Mouse (Mus musculus) liver, embryonic 11.5 days (tissue): ENCODE results near the gene Zdhhc17. TPM values are rescaled to one million over a fixed set of nuclear protein-coding genes. Genes with fewer than 3 reads are reported as not detected.

Experiments used
- ATAC-seq: fragments of 200-750 bp; cut with Nextera tagmentation; replicated peaks from 2 replicates; pipeline ENCODE4 v1.8.0; 2017; ENCODE audit warnings: moderate number of reproducible peaks, mild to moderate bottlenecking, moderate TSS enrichment, moderate library complexity; ENCODE audit not compliant: low FRiP score
- DNase-seq: peaks from one replicate; pipeline ENCODE4 v3.0.0-alpha.2; 2017; ENCODE audit warnings: low spot score
- H3K27ac ChIP-seq: fragments of 300-500 bp; sonication (generic); 2 replicates; pipeline ENCODE4 v1.5.1; 2014; ENCODE audit warnings: mild to moderate bottlenecking, low read depth, low read length, control low read depth
- H3K27me3 ChIP-seq: fragments of 300-500 bp; sonication (generic); replicated peaks from 2 replicates; pipeline ENCODE4 v1.6.1; 2014; ENCODE audit warnings: low read length, mixed read lengths; ENCODE audit not compliant: control insufficient read depth, insufficient read depth
- H3K36me3 ChIP-seq: fragments of 300-500 bp; sonication (generic); 2 replicates; pipeline ENCODE4 v1.6.1; 2014; ENCODE audit warnings: mild to moderate bottlenecking, low read length, moderate library complexity, mixed read lengths; ENCODE audit not compliant: control insufficient read depth, insufficient read depth
- H3K4me1 ChIP-seq: fragments of 300-500 bp; sonication (generic); replicated peaks from 2 replicates; pipeline ENCODE4 v1.6.1; 2014; ENCODE audit warnings: low read length, mixed read lengths; ENCODE audit not compliant: control insufficient read depth, insufficient read depth
- H3K4me2 ChIP-seq: fragments of 300-500 bp; sonication (generic); 2 replicates; pipeline ENCODE4 v1.6.1; 2014; ENCODE audit warnings: mild to moderate bottlenecking, control low read depth, moderate library complexity
- H3K4me3 ChIP-seq: fragments of 300-500 bp; sonication (generic); 2 replicates; pipeline ENCODE4 v1.5.1; 2014; ENCODE audit warnings: low read depth, low read length, control low read depth
- H3K9ac ChIP-seq: fragments of 300-500 bp; sonication (generic); 2 replicates; pipeline ENCODE4 v1.6.1; 2014; ENCODE audit warnings: low read depth, low read length, control low read depth
- H3K9me3 ChIP-seq: fragments of 300-500 bp; sonication (generic); 2 replicates; pipeline ENCODE4 v1.6.1; 2016; ENCODE audit warnings: low read length, inconsistent platforms, mixed read lengths; ENCODE audit not compliant: control insufficient read depth
- WGBS: fragments of 180-500 bp; shearing (Covaris S2); extraction: QIAGEN DNeasy Blood & Tissue Kit; methylation state at CpG from one replicate; pipeline ENCODE4 v1.1.7; 2014; 5-methylcytosine and 5-hydroxymethylcytosine counted together
- polyA plus RNA-seq: library from polyadenylated mRNA; unstranded; fragments of >200 nt; fragmentation: Nextera tagmentation; extraction: Ambion mirVana; gene quantifications from 2 replicates; pipeline ENCODE4 v1.2.1, GENCODE M21; 2014

The Zdhhc17 gene
- polyA plus RNA-seq, 1 experiment from 2014 or later: 14.7 TPM

DNA sequence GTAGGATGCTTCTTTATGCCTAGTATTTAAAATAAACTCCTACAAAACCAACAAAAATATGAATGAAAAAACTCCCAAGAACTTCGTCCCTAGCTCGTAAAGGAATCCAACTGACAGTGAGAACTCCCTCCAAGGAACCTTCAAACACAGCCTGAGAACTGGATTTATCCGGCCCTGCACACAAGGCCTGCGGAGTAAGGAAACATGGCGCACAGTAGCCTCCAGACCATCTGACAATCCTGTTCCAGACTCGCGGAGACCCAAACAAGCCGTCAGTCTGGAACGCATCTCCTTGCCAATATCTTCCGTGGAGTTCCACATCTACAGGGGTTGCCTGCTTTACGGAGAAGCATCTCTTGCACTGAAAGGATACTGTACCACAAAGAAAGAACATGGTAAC lies 68.0 kb downstream of the Zdhhc17 start:
- no peak for ATAC-seq
- Histone ChIP-seq H3K27me3 (no peaks in the 10 kb centered on the region), H3K27ac (no peak overlapping the region), H3K4me1 (no peaks in the 10 kb centered on the region), H3K36me3 (peaks cover 8% of the 10 kb centered on the region; the same call in 1 of the 2 replicates), H3K4me2 (no peak overlapping the region), H3K4me3 (no peak overlapping the region), H3K9ac (no peak overlapping the region), H3K9me3 (no peaks in the 10 kb centered on the region)
- no peak for DNase-seq
- WGBS: 89% methylated on average over 11 of the region's 11 CpGs

DNA sequence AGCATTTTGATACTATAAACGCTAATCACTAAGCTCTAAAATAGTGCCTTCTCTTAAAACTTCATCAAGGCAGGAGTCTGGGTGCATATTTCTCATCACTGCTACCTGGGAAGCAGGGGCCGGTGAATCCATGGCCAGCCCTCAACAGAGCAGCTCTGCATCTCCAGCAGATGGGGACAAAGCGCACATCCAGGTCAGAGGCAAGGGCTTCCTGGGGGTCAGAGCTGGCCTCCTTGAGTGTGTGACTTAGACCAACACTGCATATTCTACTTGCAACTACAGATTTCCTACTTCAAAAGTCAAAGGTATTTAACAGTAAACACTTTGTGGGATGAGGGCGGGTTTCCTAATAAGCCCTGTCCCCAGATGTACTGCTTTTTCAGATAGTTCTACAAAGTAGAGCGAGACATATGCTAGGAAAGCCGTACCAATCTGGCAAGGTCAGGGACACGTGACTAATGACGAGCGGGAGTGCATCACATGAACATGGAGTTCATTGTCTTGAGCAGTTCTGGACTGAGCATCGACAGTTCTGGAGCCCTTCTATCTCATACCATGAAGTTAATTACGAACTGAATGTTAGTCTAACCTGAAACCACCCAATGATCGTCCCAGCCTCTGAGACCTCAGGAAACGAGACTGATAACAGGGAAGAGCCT lies 69.1 kb downstream of the Zdhhc17 start:
- Histone ChIP-seq H3K4me3 (no peak overlapping the region), H3K27ac (no peak overlapping the region), H3K9me3 (no peaks in the 10 kb centered on the region), H3K27me3 (no peaks in the 10 kb centered on the region), H3K9ac (no peak overlapping the region), H3K4me2 (no peak overlapping the region), H3K36me3 (peaks cover 8% of the 10 kb centered on the region; the same call in 1 of the 2 replicates), H3K4me1 (no peaks in the 10 kb centered on the region)
- no peak for ATAC-seq
- 87% methylated on average over 13 of the region's 13 CpGs for WGBS
- no peak for DNase-seq

DNA sequence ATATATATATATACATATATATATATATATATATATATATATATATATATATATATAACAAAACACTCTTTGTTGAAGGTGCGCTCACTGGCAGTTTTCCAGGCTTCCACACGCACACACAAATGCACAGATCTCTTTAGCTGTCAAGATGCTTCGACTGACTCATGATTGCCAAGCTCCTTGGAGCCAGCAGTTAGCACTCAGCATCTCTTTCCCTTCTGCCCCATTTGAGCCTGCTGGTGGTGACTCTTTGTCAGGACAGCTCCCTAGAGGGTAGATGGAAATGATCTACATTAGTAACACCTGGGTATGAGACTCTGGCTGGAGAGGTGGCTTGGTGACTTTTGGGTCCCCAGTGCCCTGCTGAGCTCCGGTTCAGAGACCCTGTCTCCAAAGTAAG lies 70.2 kb downstream of the Zdhhc17 start:
- no peak for ATAC-seq
- Histone ChIP-seq H3K4me1 (no peaks in the 10 kb centered on the region), H3K36me3 (peaks cover 6% of the 10 kb centered on the region; the same call in 1 of the 2 replicates), H3K27me3 (no peaks in the 10 kb centered on the region), H3K9me3 (no peaks in the 10 kb centered on the region), H3K9ac (no peak overlapping the region), H3K4me3 (no peak overlapping the region), H3K4me2 (no peak overlapping the region), H3K27ac (no peak overlapping the region)
- DNase-seq: no peak
- WGBS: 82% methylated on average over 4 of the region's 4 CpGs

DNA sequence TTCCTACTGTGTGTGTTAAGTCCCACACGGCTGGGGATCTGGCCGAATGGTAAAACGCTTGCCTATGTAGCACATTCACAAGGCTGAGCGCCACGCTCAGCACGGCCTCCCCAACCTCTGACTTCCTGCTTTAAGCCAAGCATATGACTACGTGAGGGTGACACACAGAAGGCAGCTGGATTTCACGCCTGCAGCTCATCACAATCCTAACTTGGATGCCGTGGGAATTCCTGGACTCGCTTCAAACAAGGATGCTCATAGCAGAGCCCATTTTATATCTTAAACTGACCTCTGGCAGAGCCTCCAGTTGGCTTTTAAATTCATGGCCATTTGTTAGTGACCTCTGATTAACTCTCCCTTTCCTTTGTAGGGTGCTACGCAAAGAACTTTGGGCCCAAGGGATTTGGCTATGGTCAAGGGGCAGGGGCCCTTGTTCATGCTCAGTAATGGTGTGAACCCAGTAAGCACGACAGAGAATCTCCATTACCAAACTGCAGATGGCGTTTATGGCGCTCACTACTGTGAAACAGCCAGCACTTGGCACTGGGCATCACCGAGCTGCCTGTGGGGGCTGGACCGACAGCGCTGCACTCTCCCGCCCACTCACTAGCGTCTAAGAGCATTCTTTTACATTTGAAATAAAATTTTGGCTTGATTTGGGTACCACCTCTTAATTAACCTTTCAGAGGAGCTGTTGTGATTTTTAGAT lies 70.9 kb downstream of the Zdhhc17 start:
- Histone ChIP-seq H3K36me3 (peaks cover 3% of the 10 kb centered on the region; the same call in 1 of the 2 replicates), H3K27ac (no peak overlapping the region), H3K9me3 (no peaks in the 10 kb centered on the region), H3K4me2 (no peak overlapping the region), H3K4me1 (no peaks in the 10 kb centered on the region), H3K4me3 (no peak overlapping the region), H3K9ac (no peak overlapping the region), H3K27me3 (no peaks in the 10 kb centered on the region)
- 88% methylated on average over 19 of the region's 19 CpGs for WGBS
- ATAC-seq (no peak), DNase-seq (no peak)

DNA sequence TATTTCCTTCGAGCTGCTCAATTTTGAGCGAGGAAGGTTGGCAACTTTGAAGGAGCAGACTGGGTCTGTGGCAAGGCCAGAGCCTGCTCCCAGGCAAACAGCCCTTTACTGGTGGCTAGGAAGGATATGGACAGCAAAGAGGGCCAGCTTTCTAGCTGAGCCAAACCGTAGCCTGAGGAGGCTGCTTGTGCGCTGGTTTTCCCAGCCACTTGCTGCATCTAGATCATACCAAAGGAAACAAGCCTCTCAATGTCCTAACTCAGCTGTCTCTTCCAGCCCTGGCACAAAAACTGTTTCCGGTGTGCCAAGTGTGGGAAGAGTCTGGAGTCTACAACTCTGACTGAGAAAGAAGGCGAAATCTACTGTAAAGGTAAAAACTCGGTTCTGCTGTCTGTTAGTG lies 71.6 kb downstream of the Zdhhc17 start:
- Histone ChIP-seq H3K9ac (no peak overlapping the region), H3K36me3 (peaks cover 3% of the 10 kb centered on the region; the same call in 1 of the 2 replicates), H3K4me2 (no peak overlapping the region), H3K9me3 (no peaks in the 10 kb centered on the region), H3K27me3 (no peaks in the 10 kb centered on the region), H3K27ac (no peak overlapping the region), H3K4me3 (no peak overlapping the region), H3K4me1 (no peaks in the 10 kb centered on the region)
- 93% methylated on average over 7 of the region's 7 CpGs for WGBS
- ATAC-seq (no peak), DNase-seq (no peak)

DNA sequence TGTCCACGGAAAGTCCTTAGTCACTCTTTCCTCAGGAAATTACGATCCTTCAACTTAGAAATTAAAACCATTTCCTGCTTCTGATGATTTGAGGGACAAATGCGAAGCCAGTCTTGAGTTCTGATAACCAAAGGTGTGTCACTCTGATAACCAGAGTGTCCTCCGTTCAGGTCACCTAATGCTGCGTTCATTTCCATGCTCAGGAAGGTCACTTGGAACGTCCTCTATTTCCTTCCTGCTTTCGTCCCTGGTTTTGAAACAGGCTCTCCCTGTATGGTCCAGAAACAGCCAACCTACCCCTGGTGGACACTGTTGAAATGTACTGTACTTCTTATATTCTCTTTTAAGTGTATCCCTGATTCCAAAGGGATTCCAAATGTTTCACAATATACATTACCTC lies 74.3 kb downstream of the Zdhhc17 start:
- no peak overlapping the region for H3K4me2 ChIP-seq
- H3K4me3 ChIP-seq: no peak overlapping the region
- ATAC-seq (no peak), DNase-seq (no peak)
- 47% methylated on average over 7 of the region's 7 CpGs for WGBS
- H3K4me1 ChIP-seq: 0 out of 2 replicates have a peak, but pooled peaks cover 2% of the 10 kb centered on the region
- H3K9ac ChIP-seq: no peak overlapping the region
- H3K9me3 ChIP-seq: no peaks in the 10 kb centered on the region
- no peaks in the 10 kb centered on the region; the same call in 1 of the 2 replicates for H3K36me3 ChIP-seq
- no peaks in the 10 kb centered on the region for H3K27me3 ChIP-seq
- H3K27ac ChIP-seq: no peak overlapping the region

DNA sequence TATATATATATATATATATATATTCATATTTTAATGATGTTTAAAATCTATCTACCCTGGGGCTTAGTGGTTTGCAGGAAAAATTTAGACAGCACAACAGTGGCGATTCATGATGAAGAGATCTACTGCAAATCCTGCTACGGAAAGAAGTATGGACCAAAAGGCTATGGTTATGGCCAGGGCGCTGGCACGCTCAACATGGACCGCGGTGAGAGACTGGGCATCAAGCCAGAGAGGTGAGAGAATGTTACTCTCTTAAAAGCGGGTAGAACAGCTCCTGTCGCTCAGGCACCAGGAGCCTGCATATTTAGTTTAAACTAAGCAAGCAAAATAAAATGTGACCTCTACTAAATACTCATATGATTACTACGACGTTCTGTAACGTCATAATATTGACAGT lies 74.9 kb downstream of the Zdhhc17 start:
- 92% methylated on average over 11 of the region's 11 CpGs for WGBS

DNA sequence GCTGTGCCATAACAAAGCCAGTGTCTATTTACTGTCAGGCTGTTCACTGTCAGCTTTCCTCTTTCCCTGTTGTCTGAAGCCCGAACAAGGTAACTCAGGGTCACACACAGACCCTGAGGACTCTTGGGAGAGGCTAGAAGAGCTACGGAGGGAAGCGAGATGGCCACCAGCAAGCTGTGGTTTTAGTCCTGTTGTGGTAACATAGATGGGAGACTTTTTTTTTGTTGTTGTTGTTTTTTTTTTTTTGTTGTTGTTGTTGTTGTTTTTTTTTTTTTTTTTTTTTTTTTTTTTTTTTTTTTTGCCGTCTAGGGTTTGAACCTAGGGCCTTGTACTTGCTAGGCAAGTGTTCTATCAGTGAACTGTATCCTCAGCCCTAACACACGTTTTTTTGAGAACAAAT lies 76.4 kb downstream of the Zdhhc17 start:
- Histone ChIP-seq H3K9ac (no peak overlapping the region), H3K27me3 (no peaks in the 10 kb centered on the region), H3K9me3 (no peaks in the 10 kb centered on the region), H3K36me3 (no peaks in the 10 kb centered on the region; the same call in 1 of the 2 replicates), H3K4me2 (no peak overlapping the region), H3K4me3 (no peak overlapping the region), H3K27ac (no peak overlapping the region), H3K4me1 (peaks cover 4% of the 10 kb centered on the region)
- ATAC-seq (no peak), DNase-seq (no peak)
- 77% methylated on average over 5 of the region's 5 CpGs for WGBS

More for the DNA sequence above, 74.9 kb downstream of the Zdhhc17 start:
- Histone ChIP-seq H3K9ac (no peak overlapping the region), H3K36me3 (no peaks in the 10 kb centered on the region; the same call in 1 of the 2 replicates), H3K4me2 (no peak overlapping the region), H3K4me1 (peaks cover 2% of the 10 kb centered on the region; the same call in 1 of the 2 replicates), H3K27ac (no peak overlapping the region), H3K27me3 (no peaks in the 10 kb centered on the region), H3K9me3 (no peaks in the 10 kb centered on the region), H3K4me3 (no peak overlapping the region)
- ATAC-seq (no peak), DNase-seq (no peak)
